Mouse (Mus musculus): ENCODE measurements around the gene Gm15155.

DNA sequence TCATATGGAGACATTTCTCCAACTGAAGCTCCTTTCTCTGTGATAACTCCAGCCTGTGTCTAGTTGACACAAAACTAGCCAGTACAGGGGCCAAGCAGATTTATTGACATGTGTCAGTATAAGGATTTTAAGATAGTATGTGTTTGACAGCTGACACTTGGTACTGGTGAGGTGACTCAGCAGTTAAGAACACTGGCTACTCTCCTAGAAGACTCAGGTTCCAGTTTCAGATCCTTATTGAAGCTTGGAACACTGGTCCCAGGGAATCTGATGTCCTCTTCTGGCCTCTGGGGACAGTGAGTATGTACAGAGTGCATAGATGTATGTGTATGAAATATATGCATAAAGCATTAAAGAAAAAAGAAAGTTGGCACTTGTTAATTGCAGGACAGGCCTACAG lies 28.2 kb upstream of the Gm15155 start:
- no peak for TF ChIP-seq POLR2A (IDR thresholded peaks at IDR 0.05; ENCODE audit: insufficient read depth, low read length)
- TF ChIP-seq CTCF (IDR thresholded peaks at IDR 0.05; ENCODE audit: low read depth, low read length): no peak
